Mouse (Mus musculus) left cerebral cortex, postnatal 36 days (tissue): ENCODE results near the gene Serpine1. TPM values are rescaled to one million over a fixed set of nuclear protein-coding genes. Genes with fewer than 3 reads are reported as not detected.

Source experiments
- DNase-seq, 2 experiments: peaks; one replicate each; pipeline ENCODE4 v3.0.0; 2021 to 2022; ENCODE audit warnings: low spot score in 2 of 2, mixed read lengths in 1 of 2
- intact Hi-C: fragments of 180-260 bp; cut with DNase I; formaldehyde crosslinking; loops from one replicate; pipeline ENCODE4 v1.15.1; 2025
- total RNA-seq, 2 experiments: library from RNA; stranded (reverse); gene quantifications; 2 replicates each; pipeline ENCODE4 v1.2.3; 2021

The Serpine1 gene
- total RNA-seq, 2 experiments from 2014 or later = 0.57 to 0.91 TPM

- DNase-seq = no peak
- intact Hi-C loops = no loop called here
Observed at GRCm38 (mm10) chr5:137065923-137066322, 6.1 kb downstream of the Serpine1 start.

GRCm38 (mm10) chr5:137065454-137065853, 6.6 kb downstream of the Serpine1 start:
- no peak for DNase-seq
- intact Hi-C loops = no loop called here

GRCm38 (mm10) chr5:137062601-137063000, 9.5 kb downstream of the Serpine1 start:
- intact Hi-C loops = no loop called here
- no peak for DNase-seq

- intact Hi-C loops = loop anchor here (2.0 kb wide), 1 partner anchor 45 kb away; no protein-coding TSS in a partner anchor
- DNase-seq = peak in 1 of 2 experiments; percentile 42
Observed at GRCm38 (mm10) chr5:137061809-137062481, 10.1 kb downstream of the Serpine1 start.

- DNase-seq = no peak
- intact Hi-C loops = no loop called here
Observed at GRCm38 (mm10) chr5:137054873-137055272, 17.2 kb downstream of the Serpine1 start.

- intact Hi-C loops = no loop called here
- no peak for DNase-seq
Observed at GRCm38 (mm10) chr5:137054299-137054698, 17.8 kb downstream of the Serpine1 start.

GRCm38 (mm10) chr5:137051914-137052505, 20.1 kb downstream of the Serpine1 start:
- intact Hi-C loops = no loop called here
- DNase-seq = peak; percentile 47 to 61

GRCm38 (mm10) chr5:137051125-137051524, 20.9 kb downstream of the Serpine1 start:
- intact Hi-C loops = no loop called here
- DNase-seq = no peak

GRCm38 (mm10) chr5:137046991-137047390, 25.1 kb downstream of the Serpine1 start:
- intact Hi-C loops = loop anchor here (2.0 kb wide), 1 partner anchor 16 kb away; no protein-coding TSS in a partner anchor
- DNase-seq = no peak

GRCm38 (mm10) chr5:137046324-137046718, 25.7 kb downstream of the Serpine1 start:
- DNase-seq = no peak
- intact Hi-C loops = loop anchor here (2.0 kb wide), 1 partner anchor 16 kb away; no protein-coding TSS in a partner anchor

GRCm38 (mm10) chr5:137045402-137046323, 26.4 kb downstream of the Serpine1 start, which contains the start of gene Ap1s1:
Gene Ap1s1, minus strand, starts transcription at chr5:137046135.
- peak; percentile 98 to 99 for DNase-seq
- intact Hi-C loops = loop anchor here (2.0 kb wide), 1 partner anchor 15 kb away; no protein-coding TSS in a partner anchor

- DNase-seq = no peak
- intact Hi-C loops = no loop called here
Observed at GRCm38 (mm10) chr5:137043997-137044396, 28.1 kb downstream of the Serpine1 start.

GRCm38 (mm10) chr5:137041442-137041841, 30.6 kb downstream of the Serpine1 start:
- no peak for DNase-seq
- intact Hi-C loops = no loop called here

GRCm38 (mm10) chr5:137039453-137039852, 32.6 kb downstream of the Serpine1 start:
- intact Hi-C loops = no loop called here
- no peak for DNase-seq

- intact Hi-C loops = no loop called here
- peak; percentile 44 to 55 for DNase-seq
Observed at GRCm38 (mm10) chr5:137036211-137036610, 35.9 kb downstream of the Serpine1 start.

- peak; percentile 85 to 88 for DNase-seq
- intact Hi-C loops = loop anchor here (5.0 kb wide), 1 partner anchor 260 kb away; the partner anchor contains the start of gene Ufsp1
Observed at GRCm38 (mm10) chr5:137032641-137033074, 39.4 kb downstream of the Serpine1 start.

GRCm38 (mm10) chr5:137032033-137032421, 40.0 kb downstream of the Serpine1 start:
- intact Hi-C loops = loop anchor here (5.0 kb wide), 1 partner anchor 260 kb away; the partner anchor contains the start of gene Ufsp1
- DNase-seq = peak; percentile 71 to 78

GRCm38 (mm10) chr5:137031076-137032032, 40.7 kb downstream of the Serpine1 start:
- DNase-seq = peak in 1 of 2 experiments; percentile 45
- intact Hi-C loops = loop anchor here (2.0 to 5.0 kb wide), 3 partner anchors 15 to 261 kb away; partner anchors contain the start of genes Ap1s1 and Ufsp1
